Mouse (Mus musculus) forebrain, postnatal 0 days (tissue): Measurements from ENCODE around the gene Celf1. TPM values are rescaled to one million over a fixed set of nuclear protein-coding genes. Genes with fewer than 3 reads are reported as not detected.
A peak's percentile ranks its signal among the peaks of the same experiment; 100 is the strongest.
"Not testable (repeated sequence)": the region's sequence is repeated elsewhere in the genome, so short reads cannot be mapped to it uniquely, and the experiment has no call there.

Experiments
- ATAC-seq: fragments of 200-750 bp; cut with Nextera tagmentation; 2 replicates; pipeline ENCODE4 v1.8.0; 2017; ENCODE audit warnings: mild to moderate bottlenecking, moderate library complexity
- DNase-seq: peaks from one replicate; pipeline ENCODE4 v3.0.0-alpha.2; 2015
- H3K27ac ChIP-seq: fragments of 300-500 bp; sonication (generic); 2 replicates; pipeline ENCODE4 v1.5.1; 2014; ENCODE audit warnings: low read depth, mild to moderate bottlenecking, antibody characterized with exemption, low read length, moderate library complexity, mixed read lengths
- H3K27me3 ChIP-seq: fragments of 300-500 bp; sonication (generic); 2 replicates; pipeline ENCODE4 v1.6.1; 2014; ENCODE audit warnings: mild to moderate bottlenecking, low read length, mixed read lengths; ENCODE audit not compliant: insufficient read depth
- H3K36me3 ChIP-seq: fragments of 300-500 bp; sonication (generic); 2 replicates; pipeline ENCODE4 v1.6.1; 2014; ENCODE audit warnings: mild to moderate bottlenecking, moderate library complexity; ENCODE audit not compliant: insufficient read depth
- H3K4me1 ChIP-seq: fragments of 300-500 bp; sonication (generic); 2 replicates; pipeline ENCODE4 v1.6.1; 2014; ENCODE audit warnings: antibody characterized with exemption; ENCODE audit not compliant: insufficient read depth
- H3K4me2 ChIP-seq: fragments of 300-500 bp; sonication (generic); 2 replicates; pipeline ENCODE4 v1.6.1; 2014; ENCODE audit warnings: low read depth, mild to moderate bottlenecking, moderate library complexity
- H3K4me3 ChIP-seq: fragments of 300-500 bp; sonication (generic); 2 replicates; pipeline ENCODE4 v1.5.1; 2014; ENCODE audit warnings: low read depth, low read length, mixed read lengths
- H3K9ac ChIP-seq: fragments of 300-500 bp; sonication (generic); 2 replicates; pipeline ENCODE4 v1.6.1; 2014; ENCODE audit warnings: mild to moderate bottlenecking
- H3K9me3 ChIP-seq: fragments of 300-500 bp; sonication (generic); 2 replicates; pipeline ENCODE4 v1.6.1; 2016; ENCODE audit warnings: low read length
- CTCF ChIP-seq: sonication (generic); IDR thresholded peaks from 2 replicates; pipeline ENCODE4 v1.5.1; 2016; ENCODE audit warnings: antibody characterized with exemption, control low read depth, low read depth
- WGBS: fragments of 180-500 bp; shearing (Covaris S2); extraction: QIAGEN DNeasy Blood & Tissue Kit; methylation state at CpG from one replicate; pipeline ENCODE4 v1.1.7; 2014; 5-methylcytosine and 5-hydroxymethylcytosine counted together
- polyA plus RNA-seq: library from polyadenylated mRNA; unstranded; fragments of >200 nt; fragmentation: Nextera tagmentation; extraction: Ambion mirVana; gene quantifications from 2 replicates; pipeline ENCODE4 v1.2.1, GENCODE M21; 2015
- total RNA-seq: library from RNA; depleted of rRNA; stranded (reverse); fragments of >200 nt; gene quantifications from 2 replicates; pipeline ENCODE4 v1.2.3, GENCODE M21; 2014

The Celf1 gene
- total and polyA plus RNA-seq, 2 experiments from 2014 or later: 72.2 to 83.7 TPM

GRCm38 (mm10) chr2:91019911-91020310, 79.7 kb downstream of the Celf1 start:
- no peak overlapping the region for H3K9ac ChIP-seq
- ATAC-seq: no peak
- no peak for DNase-seq
- peaks cover 26% of the 10 kb centered on the region for H3K36me3 ChIP-seq
- no peaks in the 10 kb centered on the region for H3K4me1 ChIP-seq
- H3K27me3 ChIP-seq: no peaks in the 10 kb centered on the region
- no peaks in the 10 kb centered on the region for H3K9me3 ChIP-seq
- no peak overlapping the region for H3K4me3 ChIP-seq
- no peak overlapping the region for H3K4me2 ChIP-seq
- TF ChIP-seq CTCF: no peak
- WGBS: 96% methylated on average over 3 of the region's 3 CpGs
- no peak overlapping the region for H3K27ac ChIP-seq

GRCm38 (mm10) chr2:91022266-91022665, 82.1 kb downstream of the Celf1 start:
- H3K4me1 ChIP-seq, ATAC-seq, H3K4me3 ChIP-seq, H3K27ac ChIP-seq, DNase-seq, H3K4me2 ChIP-seq, H3K9me3 ChIP-seq, H3K9ac ChIP-seq, H3K27me3 ChIP-seq: not testable (repeated sequence)
- 98% methylated on average over 7 of the region's 7 CpGs for WGBS
- peaks cover 15% of the 10 kb centered on the region for H3K36me3 ChIP-seq

GRCm38 (mm10) chr2:91023131-91023530, 82.9 kb downstream of the Celf1 start:
- no peaks in the 10 kb centered on the region for H3K4me1 ChIP-seq
- TF ChIP-seq CTCF: no peak
- H3K4me2 ChIP-seq: no peak overlapping the region
- H3K36me3 ChIP-seq: peaks cover 11% of the 10 kb centered on the region
- no peak for ATAC-seq
- no peak overlapping the region for H3K27ac ChIP-seq
- H3K9ac ChIP-seq: no peak overlapping the region
- H3K4me3 ChIP-seq: no peak overlapping the region
- no peaks in the 10 kb centered on the region for H3K27me3 ChIP-seq
- H3K9me3 ChIP-seq: no peaks in the 10 kb centered on the region
- no peak for DNase-seq
- WGBS: 67% methylated on average over 2 of the region's 2 CpGs

GRCm38 (mm10) chr2:91023956-91024355, 83.8 kb downstream of the Celf1 start:
- WGBS: 94% methylated on average over 1 of the region's 1 CpGs
- no peaks in the 10 kb centered on the region for H3K27me3 ChIP-seq

GRCm38 (mm10) chr2:91025081-91025516, 84.9 kb downstream of the Celf1 start:
- DNase-seq (peak; percentile 34), ATAC-seq (peak; percentile 76)
- Histone ChIP-seq H3K9ac (no peak overlapping the region), H3K4me1 (no peaks in the 10 kb centered on the region), H3K9me3 (no peaks in the 10 kb centered on the region), H3K27ac (peak overlapping the region; percentile 54; the same call in 1 of the 2 replicates), H3K27me3 (no peaks in the 10 kb centered on the region), H3K4me3 (no peak overlapping the region), H3K4me2 (no peak overlapping the region), H3K36me3 (peaks cover 3% of the 10 kb centered on the region; the same call in 1 of the 2 replicates)
- TF ChIP-seq CTCF: no peak
- 64% methylated on average over 1 of the region's 1 CpGs for WGBS

More at GRCm38 (mm10) chr2:91023956-91024355, 83.8 kb downstream of the Celf1 start:
- ATAC-seq (no peak), DNase-seq (no peak)
- no peaks in the 10 kb centered on the region for H3K9me3 ChIP-seq
- no peak overlapping the region for H3K27ac ChIP-seq
- no peak overlapping the region for H3K4me3 ChIP-seq
- H3K4me2 ChIP-seq: no peak overlapping the region
- TF ChIP-seq CTCF: no peak
- H3K9ac ChIP-seq: no peak overlapping the region
- H3K4me1 ChIP-seq: no peaks in the 10 kb centered on the region
- peaks cover 8% of the 10 kb centered on the region for H3K36me3 ChIP-seq

- no peak overlapping the region for H3K9ac ChIP-seq
- no peaks in the 10 kb centered on the region for H3K36me3 ChIP-seq
- no peaks in the 10 kb centered on the region for H3K27me3 ChIP-seq
- no peak overlapping the region for H3K27ac ChIP-seq
- ATAC-seq: no peak
- no peaks in the 10 kb centered on the region for H3K4me1 ChIP-seq
- 83% methylated on average over 1 of the region's 1 CpGs for WGBS
- H3K9me3 ChIP-seq: no peaks in the 10 kb centered on the region
- H3K4me2 ChIP-seq: no peak overlapping the region
- DNase-seq: no peak
- TF ChIP-seq CTCF: no peak
- no peak overlapping the region for H3K4me3 ChIP-seq
Measured at GRCm38 (mm10) chr2:91026491-91026890, 86.3 kb downstream of the Celf1 start.

- no peaks in the 10 kb centered on the region for H3K4me1 ChIP-seq
- H3K9me3 ChIP-seq: no peaks in the 10 kb centered on the region
- no peak overlapping the region for H3K9ac ChIP-seq
- no peak for TF ChIP-seq CTCF
- H3K4me2 ChIP-seq: no peak overlapping the region
- H3K36me3 ChIP-seq: no peaks in the 10 kb centered on the region
- 79% methylated on average over 9 of the region's 9 CpGs for WGBS
- DNase-seq (no peak), ATAC-seq (no peak)
- H3K4me3 ChIP-seq: no peak overlapping the region
- H3K27ac ChIP-seq: no peak overlapping the region
- no peaks in the 10 kb centered on the region for H3K27me3 ChIP-seq
Measured at GRCm38 (mm10) chr2:91027391-91028214, 87.4 kb downstream of the Celf1 start.
